Mouse (Mus musculus): ENCODE data around the gene Lsm4.

GRCm38 (mm10) chr8:70649324-70649723, 23.7 kb upstream of the Lsm4 start:
- TF ChIP-seq GATA1 (IDR thresholded peaks at IDR 0.05; ENCODE audit: borderline replicate concordance, low read length) (no peak), CTCF (IDR thresholded peaks at IDR 0.05; ENCODE audit: low read depth, low read length) (no peak)
